Mouse (Mus musculus) mouse trophoblast stem cell (cell line): ENCODE measurements around the gene Mab21l3.

Source experiments
- in situ Hi-C, 2 experiments: fragments of 300-500 bp; cut with MseI, MboI; formaldehyde crosslinking; loops; 2 replicates in 1 of 2; 3 replicates in 1 of 2; pipeline ENCODE4 v1.15.1; 2025

The Mab21l3 gene

GRCm38 (mm10) chr3:101804971-101805561 lies 43.7 kb downstream of the Mab21l3 start:
- in situ Hi-C loops: loop anchor here in 1 of 2 experiments (5.0 to 25.0 kb wide), 2 partner anchors 193 to 308 kb away; partner anchors contain the start of gene Atp1a1

DNA sequence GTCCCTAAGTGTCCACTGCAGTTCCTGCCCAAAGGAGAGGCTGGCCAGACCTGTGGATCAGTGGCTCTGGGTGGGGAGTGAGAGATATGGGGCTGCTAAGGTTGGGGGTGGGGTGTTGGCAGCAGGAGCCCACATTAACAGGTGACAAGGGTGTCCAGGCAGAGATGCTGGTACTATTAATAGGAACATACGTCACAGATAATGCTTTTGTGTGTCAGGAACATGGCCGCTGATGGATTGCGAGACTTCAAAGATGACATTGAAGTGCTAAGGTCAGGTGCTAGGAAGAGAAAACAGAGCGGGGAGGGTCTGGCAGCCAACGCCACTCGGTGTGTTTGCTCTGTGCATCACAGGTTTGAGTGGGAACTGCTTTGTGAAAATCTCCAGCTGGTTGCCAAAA lies 44.4 kb downstream of the Mab21l3 start:
- in situ Hi-C loops: loop anchor here in 1 of 2 experiments (25.0 kb wide), 1 partner anchor 192 kb away; the partner anchor contains the start of gene Atp1a1

- in situ Hi-C loops: loop anchor here in 1 of 2 experiments (25.0 kb wide), 1 partner anchor 191 kb away; the partner anchor contains the start of gene Atp1a1
Measured at GRCm38 (mm10) chr3:101803764-101804163, 45.0 kb downstream of the Mab21l3 start.

GRCm38 (mm10) chr3:101802746-101803145 lies 46.0 kb downstream of the Mab21l3 start:
- in situ Hi-C loops: loop anchor here in 1 of 2 experiments (25.0 kb wide), 1 partner anchor 190 kb away; the partner anchor contains the start of gene Atp1a1

DNA sequence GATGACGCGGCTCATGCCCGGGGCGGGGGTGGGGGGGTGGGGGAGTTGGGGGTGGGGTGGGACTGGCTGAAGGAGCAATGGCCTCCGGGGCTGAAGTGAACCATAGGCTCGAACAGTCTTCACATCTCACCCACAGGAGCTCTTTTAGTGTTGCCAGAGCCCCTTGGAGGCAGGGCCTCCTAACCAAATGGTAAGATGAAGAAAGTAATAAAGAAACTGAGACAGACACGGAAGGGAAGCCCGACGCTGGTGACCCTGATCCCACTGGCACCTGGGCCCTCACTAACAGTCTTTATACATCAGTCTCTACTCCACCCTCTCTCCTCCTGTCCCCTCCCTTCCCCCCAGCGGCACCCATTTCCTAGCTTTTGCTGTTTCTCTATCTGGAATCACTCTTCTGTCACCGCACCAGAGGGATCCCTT lies 48.2 kb downstream of the Mab21l3 start:
- in situ Hi-C loops: loop anchor here in 1 of 2 experiments (25.0 kb wide), 1 partner anchor 188 kb away; the partner anchor contains the start of gene Atp1a1

DNA sequence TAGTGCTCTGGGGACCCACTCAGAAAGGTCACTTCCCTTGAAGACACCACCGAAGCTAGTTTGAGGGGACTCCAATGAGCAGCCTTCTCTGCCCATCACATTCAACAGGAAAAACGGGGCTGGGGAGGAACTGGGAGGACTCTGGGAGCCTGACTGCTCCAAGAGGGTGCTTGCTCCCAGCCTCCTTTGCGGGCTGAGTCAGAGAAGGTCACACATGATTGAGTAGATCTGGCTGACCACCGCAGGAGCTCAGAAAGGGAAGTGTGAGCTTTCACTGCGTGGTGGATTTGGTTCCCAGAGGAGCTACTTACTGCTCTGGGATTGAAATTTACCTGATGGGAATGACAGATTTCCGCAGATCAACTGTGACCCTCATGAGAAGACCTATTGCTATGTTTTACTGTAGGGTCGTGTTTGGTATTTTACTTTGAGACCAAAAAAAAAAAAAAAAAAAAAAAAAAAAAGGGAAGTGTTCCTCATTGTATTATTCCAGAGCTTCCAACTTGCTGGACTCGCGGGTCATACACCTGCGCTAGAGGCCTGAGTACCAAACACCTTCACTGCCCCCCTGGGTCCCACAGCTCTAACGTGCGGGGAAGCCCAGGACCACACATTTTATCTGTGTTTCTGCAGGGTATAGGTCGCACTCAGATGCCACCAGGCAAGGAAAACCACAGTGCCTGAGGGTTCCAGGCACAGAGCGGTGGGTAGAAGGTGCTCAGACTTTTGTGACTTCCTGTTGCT lies 48.7 kb downstream of the Mab21l3 start:
- in situ Hi-C loops: loop anchor here in 1 of 2 experiments (25.0 kb wide), 1 partner anchor 188 kb away; the partner anchor contains the start of gene Atp1a1

- in situ Hi-C loops: no loop called here
Measured at GRCm38 (mm10) chr3:101797830-101798709, 50.7 kb downstream of the Mab21l3 start.

- in situ Hi-C loops: no loop called here
Measured at GRCm38 (mm10) chr3:101796212-101796611, 52.5 kb downstream of the Mab21l3 start.

GRCm38 (mm10) chr3:101795387-101796039 lies 53.2 kb downstream of the Mab21l3 start:
- in situ Hi-C loops: no loop called here

- in situ Hi-C loops: no loop called here
Measured at GRCm38 (mm10) chr3:101794666-101795065, 54.1 kb downstream of the Mab21l3 start.

DNA sequence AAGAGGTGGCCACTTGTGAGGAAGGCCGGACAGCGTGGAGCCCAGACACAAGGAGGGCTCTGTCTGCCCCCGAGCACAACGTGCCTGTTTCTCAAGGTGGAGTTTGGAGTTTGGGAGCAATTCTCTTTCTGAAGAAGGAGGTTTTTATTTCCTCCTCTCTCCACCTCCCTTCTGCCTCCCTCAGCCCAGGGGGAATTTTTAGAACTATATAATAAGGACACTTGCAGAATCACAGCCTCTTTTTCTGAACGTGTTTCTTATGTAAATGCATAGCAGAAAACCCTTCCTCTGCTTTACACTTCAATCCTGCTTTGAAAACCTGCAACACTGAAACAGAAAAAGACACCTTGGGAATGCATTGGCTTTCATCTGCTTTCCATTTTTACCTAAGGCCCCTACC lies 54.7 kb downstream of the Mab21l3 start:
- in situ Hi-C loops: no loop called here

DNA sequence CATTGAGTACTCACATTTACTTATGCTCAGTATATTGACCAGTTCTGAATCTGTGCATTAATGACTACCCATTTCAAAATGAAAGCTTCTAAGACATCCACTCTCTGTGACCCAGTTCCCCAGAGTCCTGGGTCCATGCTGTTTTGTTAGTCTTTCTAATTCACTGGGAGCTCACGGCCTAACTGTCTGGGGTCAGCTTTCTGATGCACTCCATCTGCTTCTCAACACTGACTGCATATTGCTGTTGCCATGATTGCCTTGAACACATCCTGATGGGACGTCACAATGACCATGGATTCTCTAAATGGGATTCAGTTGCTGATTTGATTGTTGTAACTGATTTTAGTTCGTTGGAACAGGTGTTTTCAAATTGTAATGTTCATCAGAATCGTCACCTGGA lies 56.6 kb downstream of the Mab21l3 start:
- in situ Hi-C loops: no loop called here

DNA sequence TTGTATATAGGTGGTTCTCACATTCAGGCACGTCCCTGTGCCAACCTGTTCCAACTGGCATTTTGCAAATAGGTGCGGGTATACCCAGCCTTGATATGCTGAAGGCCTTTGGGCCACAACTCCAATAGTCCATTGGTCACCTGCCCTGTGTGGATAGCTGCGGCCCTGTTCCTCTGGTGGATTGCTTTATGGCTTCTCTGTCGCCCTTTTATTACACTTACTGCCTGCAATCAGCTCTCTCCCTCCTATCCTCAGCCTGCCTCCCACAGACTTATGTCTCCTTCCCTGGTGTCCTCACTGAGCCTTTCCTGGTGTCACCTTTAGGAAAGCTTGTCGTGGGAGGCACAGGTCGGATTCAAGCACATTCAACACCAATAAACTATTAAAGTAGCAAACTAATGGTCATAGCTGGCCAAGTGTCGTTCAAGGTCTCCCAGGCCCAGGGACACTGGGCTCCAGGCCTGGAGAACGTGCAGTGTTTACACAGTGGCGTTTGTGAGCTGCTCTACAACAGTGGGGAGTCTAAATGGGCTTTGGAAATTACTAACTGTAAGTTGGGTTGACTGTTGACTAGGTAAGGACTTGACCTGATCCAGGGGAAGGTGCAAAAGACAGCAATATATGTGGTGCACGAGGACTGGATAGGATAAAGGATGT lies 63.9 kb downstream of the Mab21l3 start:
- in situ Hi-C loops: no loop called here

DNA sequence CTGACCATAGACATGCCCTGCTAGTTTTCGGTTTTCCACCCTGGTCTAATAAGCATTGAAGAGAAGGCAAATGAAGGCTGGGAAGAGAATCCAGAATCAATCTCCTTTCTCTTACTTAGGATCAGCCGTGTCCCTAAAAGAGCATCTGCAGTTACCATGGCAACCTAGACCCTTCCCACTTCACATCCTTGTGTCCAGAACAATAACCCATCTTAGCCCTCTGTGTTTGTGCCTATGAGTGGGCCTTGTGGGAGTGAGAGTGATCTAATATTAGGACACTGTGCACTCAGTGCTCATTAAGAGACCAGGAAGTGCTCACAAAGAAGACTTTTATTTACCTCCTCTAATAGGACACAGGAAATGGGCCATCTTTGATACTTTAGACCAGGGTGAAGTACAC lies 65.0 kb downstream of the Mab21l3 start:
- in situ Hi-C loops: no loop called here

- in situ Hi-C loops: no loop called here
Measured at GRCm38 (mm10) chr3:101780874-101781483, 67.8 kb downstream of the Mab21l3 start.

DNA sequence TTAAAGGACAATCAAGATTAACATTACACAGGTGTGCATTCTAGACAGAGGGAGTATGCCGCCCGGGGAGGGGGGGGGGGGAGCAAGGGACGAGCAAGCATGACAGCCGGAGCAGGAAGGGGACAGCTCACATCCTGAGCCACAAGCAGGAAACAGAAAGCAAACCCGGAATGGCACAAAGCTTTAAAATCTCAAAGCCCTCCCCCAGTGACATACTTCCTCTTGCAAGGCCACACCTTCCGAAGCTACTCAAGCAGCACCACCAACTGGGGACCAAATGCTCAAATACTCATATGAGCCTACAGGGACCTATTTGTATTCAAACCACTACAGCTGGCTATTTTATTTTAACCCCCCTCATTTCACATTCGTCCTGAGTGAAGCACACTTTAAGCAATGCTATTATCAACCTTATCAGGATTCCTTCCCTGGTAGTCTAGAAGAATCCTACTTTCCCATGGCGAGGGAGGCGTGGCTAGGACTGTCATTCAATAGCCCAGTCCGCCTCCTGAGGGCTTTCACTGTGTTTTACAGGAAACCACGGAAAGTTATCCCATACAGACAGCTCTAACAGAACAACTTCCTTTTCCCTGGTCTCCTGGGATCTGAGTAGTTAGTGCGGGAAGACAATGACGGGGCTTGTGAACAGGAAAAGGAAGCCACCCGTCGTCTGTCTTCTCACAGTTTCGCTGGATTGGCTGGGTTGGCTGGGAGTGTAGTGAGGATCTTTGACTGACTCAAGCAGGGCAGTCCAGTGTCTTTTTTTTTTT lies 69.7 kb downstream of the Mab21l3 start:
- in situ Hi-C loops: no loop called here

GRCm38 (mm10) chr3:101775732-101776131 lies 73.0 kb downstream of the Mab21l3 start:
- in situ Hi-C loops: no loop called here

GRCm38 (mm10) chr3:101770540-101770939 lies 78.2 kb downstream of the Mab21l3 start:
- in situ Hi-C loops: no loop called here

GRCm38 (mm10) chr3:101763566-101763965 lies 85.2 kb downstream of the Mab21l3 start:
- in situ Hi-C loops: no loop called here
